Mouse (Mus musculus) T-cell, adult 66 days (primary cell): ENCODE results near the gene Eya4. TPM values are rescaled to one million over a fixed set of nuclear protein-coding genes. Genes with fewer than 3 reads are reported as not detected.

Experiments used
- total RNA-seq, 2 experiments: library from RNA; stranded (reverse); gene quantifications; 3 replicates in 1 of 2; 4 replicates in 1 of 2; pipeline ENCODE4 v1.2.4; 2023

Gene Eya4
- total RNA-seq, result not detected

DNA sequence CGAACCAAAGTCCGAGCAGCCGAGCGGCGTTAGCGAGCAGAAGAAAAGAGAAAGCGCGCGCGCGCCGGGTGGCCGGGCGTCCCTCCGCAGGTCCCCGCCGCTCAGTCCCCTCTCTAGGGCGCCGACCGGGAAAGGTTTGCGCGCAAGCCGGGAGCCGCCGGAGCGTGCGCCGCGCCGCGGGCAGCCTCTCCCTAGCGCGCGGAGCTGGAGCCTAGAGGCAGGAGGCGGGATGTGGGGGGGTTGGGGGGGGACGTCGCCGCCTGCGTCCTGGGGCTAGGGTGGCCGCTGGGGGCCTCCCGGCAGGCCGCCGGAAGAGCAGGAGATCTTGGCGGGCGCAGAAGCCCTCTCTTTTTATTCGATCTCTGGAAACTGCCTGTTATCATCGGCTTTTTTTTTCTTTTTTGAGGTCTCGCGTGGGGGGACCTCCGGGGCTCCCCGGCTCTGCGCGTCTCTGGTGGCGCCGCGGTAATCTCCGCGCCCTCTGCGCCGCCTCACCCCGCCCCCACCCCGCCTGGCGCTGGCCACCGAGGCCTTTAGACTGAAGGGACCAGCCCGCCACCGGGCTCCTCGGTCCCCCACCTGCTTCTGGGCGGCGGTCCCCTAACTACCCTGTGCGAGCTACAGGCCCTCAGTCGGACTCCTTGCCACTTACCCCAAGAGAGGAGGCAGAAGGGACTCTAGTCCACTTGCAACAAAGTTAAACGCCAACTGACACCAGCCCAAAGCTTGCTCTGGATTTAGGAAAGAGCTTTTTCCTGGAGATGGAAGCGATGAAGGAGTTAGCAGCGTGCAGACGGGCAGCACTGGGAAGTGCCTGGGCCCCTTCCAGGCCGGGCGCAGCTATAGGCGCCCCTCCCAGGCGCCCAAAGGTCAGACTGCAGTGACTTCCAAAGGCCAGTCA is at the start of gene Eya4:
Eya4 (minus strand) TSS at position 776 of the 901 bp plus-strand sequence.

